23 mouse cellular contexts compared by ENCODE assay signal in genomic region chr1:159833646-159834338, GRCm38 (mm10).
"Had no signal": no experiment of that assay in that cellular context is flagged by ENCODE, and none has a peak within 500 bp of the region (broad histone marks: within the 10 kb centered on the region; RNA-seq: fewer than 3 reads in every experiment).

No protein-coding gene starts in this region.

- H3K9ac ChIP-seq: heart, embryonic 13.5 days; heart, embryonic 15.5 days; hindbrain, embryonic 13.5 days; hindbrain, embryonic 15.5 days; limb, embryonic 12.5 days; liver, embryonic 13.5 days; liver, embryonic 15.5 days had no signal

- DNase-seq: gastrocnemius, postnatal 14 days; gastrocnemius, postnatal 36 days; heart, adult 18-20 months; heart, postnatal 14 days; heart, postnatal 36 days; kidney, adult 18-20 months; kidney, adult 9 months; kidney, postnatal 10 days; kidney, postnatal 36 days; liver; liver, embryonic 13.5 days had no signal

- H3K4me1 ChIP-seq: heart, embryonic 10.5 days; heart, embryonic 13.5 days; heart, embryonic 15.5 days; hindbrain, embryonic 13.5 days; hindbrain, embryonic 15.5 days; limb, embryonic 12.5 days; liver, embryonic 13.5 days; liver, embryonic 15.5 days had no signal

- H3K27me3 ChIP-seq: heart, embryonic 13.5 days; heart, embryonic 15.5 days; hindbrain, embryonic 13.5 days; hindbrain, embryonic 15.5 days; limb, embryonic 12.5 days; liver, embryonic 13.5 days; liver, embryonic 15.5 days had no signal

- H3K4me3 ChIP-seq: heart, embryonic 10.5 days; heart, embryonic 13.5 days; heart, embryonic 15.5 days; hindbrain, embryonic 13.5 days; hindbrain, embryonic 15.5 days; left cerebral cortex, adult 2 months; limb, embryonic 10.5 days; limb, embryonic 12.5 days; liver, embryonic 13.5 days; liver, embryonic 15.5 days had no signal

- H3K36me3 ChIP-seq: heart, embryonic 10.5 days; heart, embryonic 13.5 days; heart, embryonic 15.5 days; hindbrain, embryonic 13.5 days; hindbrain, embryonic 15.5 days; limb, embryonic 10.5 days; limb, embryonic 12.5 days; liver, embryonic 13.5 days; liver, embryonic 15.5 days had no signal

- H3K9me3 ChIP-seq: heart, embryonic 10.5 days; heart, embryonic 13.5 days; heart, embryonic 15.5 days; hindbrain, embryonic 13.5 days; hindbrain, embryonic 15.5 days; limb, embryonic 10.5 days; limb, embryonic 12.5 days; liver, embryonic 13.5 days; liver, embryonic 15.5 days had no signal

- H3K4me2 ChIP-seq: heart, embryonic 13.5 days; heart, embryonic 15.5 days; hindbrain, embryonic 13.5 days; hindbrain, embryonic 15.5 days; limb, embryonic 12.5 days; liver, embryonic 11.5 days; liver, embryonic 13.5 days; liver, embryonic 15.5 days had no signal

- H3K27ac ChIP-seq: heart, embryonic 10.5 days; heart, embryonic 13.5 days; heart, embryonic 15.5 days; hindbrain, embryonic 13.5 days; hindbrain, embryonic 15.5 days; hindbrain, postnatal 0 days; left cerebral cortex, adult 2 months; limb, embryonic 10.5 days; limb, embryonic 12.5 days; liver, embryonic 13.5 days; liver, embryonic 15.5 days had no signal

- ATAC-seq: hindbrain, postnatal 0 days; intestine, embryonic 16.5 days had no signal
